Mouse (Mus musculus): ENCODE measurements at regions not wholly inside any gene's neighbourhood (a gene's known extent, or its start where the extent isn't known, plus 50 kb on each side); places are given as distances from the start of the nearest gene placed in this dataset.

- no peak for TF ChIP-seq CTCF (IDR thresholded peaks at IDR 0.05; ENCODE audit: low read depth, low read length)
- no peak for TF ChIP-seq POLR2A (IDR thresholded peaks at IDR 0.05; ENCODE audit: borderline replicate concordance, low read depth, low read length)
Observed at GRCm38 (mm10) chr2:78416574-78417109, 451.3 kb upstream of the Ube2e3 start.

Data from bone marrow macrophage, adult 2 months (primary cell).